Mouse (Mus musculus): ENCODE measurements around the gene Ets2.

GRCm38 (mm10) chr16:95763201-95763600 is 61.3 kb downstream of the Ets2 start:
- no peak for TF ChIP-seq EP300 (IDR thresholded peaks at IDR 0.05; ENCODE audit: low read depth in 1 of 2, low read length in 2 of 2)
- no peak for TF ChIP-seq CTCF (IDR thresholded peaks at IDR 0.05 in 2 of 3, conservative IDR thresholded peaks at IDR 0.05 in 1 of 3; ENCODE audit: control insufficient read depth in 1 of 3, insufficient read depth in 1 of 3, low read depth in 2 of 3, low read length in 3 of 3, poor library complexity in 1 of 3, severe bottlenecking in 1 of 3)
- TF ChIP-seq TAL1 (IDR thresholded peaks at IDR 0.05; ENCODE audit: low read length) = no peak
- TF ChIP-seq POLR2A (IDR thresholded peaks at IDR 0.05; ENCODE audit: control insufficient read depth in 1 of 2, insufficient read depth in 1 of 2, low read depth in 1 of 2, low read length in 2 of 2, poor library complexity in 1 of 2) = no peak
- TF ChIP-seq BHLHE40 (IDR thresholded peaks at IDR 0.05; ENCODE audit: borderline replicate concordance, low read depth, low read length) = no peak
- TF ChIP-seq JUND (IDR thresholded peaks at IDR 0.05; ENCODE audit: low read depth, low read length) = no peak
- TF ChIP-seq MAZ (IDR thresholded peaks at IDR 0.05; ENCODE audit: low read depth, low read length) = no peak

Data from MEL (cell line).